Mouse (Mus musculus) erythroblast, embryonic 14.5 days (primary cell): ENCODE results near the gene Mapt.

Source experiments
- GATA1 ChIP-seq: IDR thresholded peaks from 2 replicates; pipeline ENCODE4 v1.6.1; 2012; ENCODE audit warnings: low read length, inconsistent platforms, mixed read lengths
- TAL1 ChIP-seq: IDR thresholded peaks from 3 replicates; pipeline ENCODE4 v1.6.1; 2012; ENCODE audit warnings: low read length, inconsistent platforms, mixed read lengths

- TF ChIP-seq TAL1 (no peak), GATA1 (no peak)
Measured at GRCm38 (mm10) chr11:104317631-104318030, 86.4 kb downstream of the Mapt start.
